Mouse (Mus musculus): ENCODE data around the gene Gucd1. TPM values are rescaled to one million over a fixed set of nuclear protein-coding genes. Genes with fewer than 3 reads are reported as not detected.
A peak's percentile ranks its signal among the peaks of the same experiment; 100 is the strongest.
"Not testable (repeated sequence)": the region's sequence is repeated elsewhere in the genome, so short reads cannot be mapped to it uniquely, and the experiment has no call there.

Gene Gucd1
- polyA plus RNA-seq, 1 experiment from 2014 or later, result 46.9 TPM

GRCm38 (mm10) chr10:75378688-75379087, 139.1 kb downstream of the Gucd1 start:
- no peaks in the 10 kb centered on the region for H3K27me3 ChIP-seq (ENCODE audit: control insufficient read depth, insufficient read depth, low read length)
- no peak for ATAC-seq (ENCODE audit: low FRiP score, low TSS enrichment)
- 67% methylated on average over 10 of the region's 10 CpGs for WGBS

GRCm38 (mm10) chr10:75373655-75374351, 144.0 kb downstream of the Gucd1 start:
- H3K9me3 ChIP-seq (ENCODE audit: control insufficient read depth, low read length); H3K27ac ChIP-seq (ENCODE audit: low read depth, low read length); H3K9ac ChIP-seq (ENCODE audit: low read depth, low read length); H3K4me1 ChIP-seq (ENCODE audit: control insufficient read depth, insufficient read depth, low read length); H3K4me2 ChIP-seq (replicated peaks; ENCODE audit: low read depth, low read length); H3K27me3 ChIP-seq (ENCODE audit: control insufficient read depth, insufficient read depth, low read length); H3K36me3 ChIP-seq (ENCODE audit: control insufficient read depth, insufficient read depth, low read length); H3K4me3 ChIP-seq (ENCODE audit: low read length): not testable (repeated sequence)
- WGBS, result 72% methylated on average over 13 of the region's 19 CpGs
- ATAC-seq (ENCODE audit: low FRiP score, low TSS enrichment), result 0 out of 2 replicates have a peak, but pooled peaks have one; percentile 52

More at GRCm38 (mm10) chr10:75378688-75379087, 139.1 kb downstream of the Gucd1 start:
- Histone ChIP-seq H3K36me3 (ENCODE audit: control insufficient read depth, insufficient read depth, low read length) (no peaks in the 10 kb centered on the region), H3K9me3 (ENCODE audit: control insufficient read depth, low read length) (no peaks in the 10 kb centered on the region), H3K9ac (ENCODE audit: low read depth, low read length) (no peak overlapping the region), H3K4me1 (ENCODE audit: control insufficient read depth, insufficient read depth, low read length) (no peaks in the 10 kb centered on the region), H3K27ac (ENCODE audit: low read depth, low read length) (no peak overlapping the region), H3K4me2 (replicated peaks; ENCODE audit: low read depth, low read length) (no peak overlapping the region), H3K4me3 (ENCODE audit: low read length) (no peak overlapping the region)

GRCm38 (mm10) chr10:75365231-75365633, 152.5 kb downstream of the Gucd1 start:
- Histone ChIP-seq H3K9ac (ENCODE audit: low read depth, low read length) (no peak overlapping the region), H3K27me3 (ENCODE audit: control insufficient read depth, insufficient read depth, low read length) (no peaks in the 10 kb centered on the region), H3K4me3 (ENCODE audit: low read length) (no peak overlapping the region), H3K4me2 (replicated peaks; ENCODE audit: low read depth, low read length) (peak overlapping the region; percentile 6; the same call in 1 of the 2 replicates), H3K27ac (ENCODE audit: low read depth, low read length) (no peak overlapping the region), H3K4me1 (ENCODE audit: control insufficient read depth, insufficient read depth, low read length) (0 out of 2 replicates have a peak, but pooled peaks cover 4% of the 10 kb centered on the region), H3K9me3 (ENCODE audit: control insufficient read depth, low read length) (no peaks in the 10 kb centered on the region), H3K36me3 (ENCODE audit: control insufficient read depth, insufficient read depth, low read length) (no peaks in the 10 kb centered on the region)
- no peak for ATAC-seq (ENCODE audit: low FRiP score, low TSS enrichment)
- WGBS, result 47% methylated on average over 6 of the region's 6 CpGs

DNA sequence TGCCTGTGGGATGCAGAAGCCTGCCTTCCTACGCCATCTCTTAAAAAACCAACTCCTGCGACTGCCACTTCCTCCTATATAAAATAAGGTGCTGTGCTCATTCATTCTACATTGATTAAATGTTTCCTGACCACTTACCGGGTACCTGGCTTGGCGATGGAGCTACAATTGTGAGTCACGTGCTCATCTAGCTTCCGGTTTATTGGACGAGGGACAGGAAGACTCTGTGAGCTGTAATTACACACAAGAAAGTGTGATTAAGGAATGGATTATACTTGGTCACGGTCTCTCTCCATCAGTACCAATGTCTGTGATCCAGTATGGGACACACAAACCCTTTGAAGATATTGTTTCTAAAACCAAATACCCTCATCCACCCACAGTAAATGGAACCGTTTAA, 153.0 kb downstream of the Gucd1 start:
- Histone ChIP-seq H3K4me3 (ENCODE audit: low read length) (no peak overlapping the region), H3K9me3 (ENCODE audit: control insufficient read depth, low read length) (no peaks in the 10 kb centered on the region), H3K4me2 (replicated peaks; ENCODE audit: low read depth, low read length) (no peak overlapping the region), H3K27me3 (ENCODE audit: control insufficient read depth, insufficient read depth, low read length) (no peaks in the 10 kb centered on the region), H3K4me1 (ENCODE audit: control insufficient read depth, insufficient read depth, low read length) (0 out of 2 replicates have a peak, but pooled peaks cover 4% of the 10 kb centered on the region), H3K9ac (ENCODE audit: low read depth, low read length) (no peak overlapping the region), H3K27ac (ENCODE audit: low read depth, low read length) (peak overlapping the region; percentile 15; the same call in 1 of the 2 replicates), H3K36me3 (ENCODE audit: control insufficient read depth, insufficient read depth, low read length) (no peaks in the 10 kb centered on the region)
- 81% methylated on average over 9 of the region's 9 CpGs for WGBS
- ATAC-seq (ENCODE audit: low FRiP score, low TSS enrichment), result no peak

DNA sequence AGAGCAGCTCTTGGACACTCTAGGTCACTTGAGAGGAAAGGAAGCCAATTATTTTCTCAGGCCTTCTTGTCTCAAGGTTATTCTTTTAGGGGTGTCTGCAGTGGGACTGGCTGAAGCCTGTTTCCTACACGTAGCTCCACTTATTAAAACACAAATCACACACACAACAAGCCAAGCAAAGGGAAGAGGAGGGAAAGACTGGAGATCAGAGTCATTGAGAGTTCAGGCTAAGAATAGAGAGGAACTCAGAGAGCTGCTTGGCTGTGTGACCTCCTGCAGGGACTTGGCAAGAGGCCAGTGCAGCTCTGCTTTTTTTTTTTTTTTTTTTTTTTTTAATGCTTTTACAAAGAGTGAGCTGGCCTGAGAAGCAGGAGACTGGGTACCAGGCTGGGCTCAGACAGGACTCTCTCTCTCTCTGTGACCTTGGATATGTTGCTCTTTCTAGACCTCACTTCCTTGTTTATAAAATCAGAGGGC, 153.5 kb downstream of the Gucd1 start:
- H3K9ac ChIP-seq (ENCODE audit: low read depth, low read length); H3K36me3 ChIP-seq (ENCODE audit: control insufficient read depth, insufficient read depth, low read length); H3K27me3 ChIP-seq (ENCODE audit: control insufficient read depth, insufficient read depth, low read length); H3K4me3 ChIP-seq (ENCODE audit: low read length); H3K9me3 ChIP-seq (ENCODE audit: control insufficient read depth, low read length); H3K4me2 ChIP-seq (replicated peaks; ENCODE audit: low read depth, low read length); H3K4me1 ChIP-seq (ENCODE audit: control insufficient read depth, insufficient read depth, low read length): not testable (repeated sequence)
- ATAC-seq (ENCODE audit: low FRiP score, low TSS enrichment), result peak; percentile 85
- WGBS, result 13% methylated on average over 1 of the region's 1 CpGs
- peak overlapping the region; percentile 75 for H3K27ac ChIP-seq (ENCODE audit: low read depth, low read length)

DNA sequence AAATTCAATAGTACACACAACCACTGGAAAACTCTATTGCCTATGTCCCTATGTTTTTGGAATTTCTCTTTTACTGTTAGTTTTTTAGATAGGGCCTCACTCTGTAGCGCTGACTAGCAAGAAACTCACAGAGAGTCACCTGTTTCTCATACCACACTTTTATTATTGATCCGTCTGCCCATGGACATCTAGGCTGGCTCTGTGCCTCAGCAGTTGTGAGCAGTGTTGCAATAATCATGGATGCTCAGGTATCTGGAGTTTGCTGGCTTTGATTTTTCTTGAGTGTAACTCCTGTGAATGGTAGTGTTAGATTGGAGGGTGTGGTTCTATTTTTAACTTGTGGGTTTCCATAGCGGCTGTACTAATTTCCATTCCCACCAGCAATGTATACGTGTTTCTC, 162.4 kb downstream of the Gucd1 start:
- no peak for ATAC-seq (ENCODE audit: low FRiP score, low TSS enrichment)
- H3K27ac ChIP-seq (ENCODE audit: low read depth, low read length), result no peak overlapping the region
- no peaks in the 10 kb centered on the region for H3K4me1 ChIP-seq (ENCODE audit: control insufficient read depth, insufficient read depth, low read length)
- no peaks in the 10 kb centered on the region for H3K36me3 ChIP-seq (ENCODE audit: control insufficient read depth, insufficient read depth, low read length)
- WGBS, result 80% methylated on average over 4 of the region's 4 CpGs
- H3K4me3 ChIP-seq (ENCODE audit: low read length), result no peak overlapping the region
- H3K9ac ChIP-seq (ENCODE audit: low read depth, low read length), result no peak overlapping the region
- no peaks in the 10 kb centered on the region for H3K9me3 ChIP-seq (ENCODE audit: control insufficient read depth, low read length)
- H3K4me2 ChIP-seq (replicated peaks; ENCODE audit: low read depth, low read length), result no peak overlapping the region
- no peaks in the 10 kb centered on the region for H3K27me3 ChIP-seq (ENCODE audit: control insufficient read depth, insufficient read depth, low read length)

GRCm38 (mm10) chr10:75353838-75354241, 163.9 kb downstream of the Gucd1 start:
- H3K4me3 ChIP-seq (ENCODE audit: low read length); H3K27ac ChIP-seq (ENCODE audit: low read depth, low read length); H3K4me1 ChIP-seq (ENCODE audit: control insufficient read depth, insufficient read depth, low read length); H3K9me3 ChIP-seq (ENCODE audit: control insufficient read depth, low read length); H3K4me2 ChIP-seq (replicated peaks; ENCODE audit: low read depth, low read length); H3K36me3 ChIP-seq (ENCODE audit: control insufficient read depth, insufficient read depth, low read length); H3K9ac ChIP-seq (ENCODE audit: low read depth, low read length); H3K27me3 ChIP-seq (ENCODE audit: control insufficient read depth, insufficient read depth, low read length); ATAC-seq (ENCODE audit: low FRiP score, low TSS enrichment): not testable (repeated sequence)
- 67% methylated on average over 8 of the region's 9 CpGs for WGBS

GRCm38 (mm10) chr10:75352541-75352940, 165.2 kb downstream of the Gucd1 start:
- Histone ChIP-seq H3K27ac (ENCODE audit: low read depth, low read length) (no peak overlapping the region), H3K4me1 (ENCODE audit: control insufficient read depth, insufficient read depth, low read length) (no peaks in the 10 kb centered on the region), H3K9ac (ENCODE audit: low read depth, low read length) (no peak overlapping the region), H3K27me3 (ENCODE audit: control insufficient read depth, insufficient read depth, low read length) (no peaks in the 10 kb centered on the region), H3K9me3 (ENCODE audit: control insufficient read depth, low read length) (no peaks in the 10 kb centered on the region), H3K4me3 (ENCODE audit: low read length) (no peak overlapping the region), H3K4me2 (replicated peaks; ENCODE audit: low read depth, low read length) (no peak overlapping the region), H3K36me3 (ENCODE audit: control insufficient read depth, insufficient read depth, low read length) (no peaks in the 10 kb centered on the region)
- 93% methylated on average over 12 of the region's 12 CpGs for WGBS
- no peak for ATAC-seq (ENCODE audit: low FRiP score, low TSS enrichment)

DNA sequence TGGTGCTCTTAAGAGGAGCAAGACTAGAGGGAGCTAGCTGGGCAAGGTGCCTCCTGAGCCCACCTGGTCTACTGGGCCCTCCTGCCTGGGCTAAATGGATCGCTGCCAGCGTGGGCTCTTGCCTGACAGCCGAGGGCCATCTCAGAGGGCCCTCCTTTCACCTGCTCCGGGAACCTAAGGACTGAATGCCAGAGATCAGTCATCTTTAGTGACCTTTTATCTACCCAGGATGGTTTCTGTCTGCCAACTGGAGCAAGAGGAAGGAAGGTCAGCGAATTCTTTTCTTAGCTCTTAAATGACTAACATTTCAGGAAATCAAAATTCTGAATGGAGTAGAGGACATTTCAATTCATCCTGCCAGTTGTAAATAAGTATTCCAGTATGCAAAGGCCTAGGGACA, 167.2 kb downstream of the Gucd1 start:
- 84% methylated on average over 5 of the region's 5 CpGs for WGBS
- H3K4me2 ChIP-seq (replicated peaks; ENCODE audit: low read depth, low read length), result no peak overlapping the region
- no peaks in the 10 kb centered on the region for H3K27me3 ChIP-seq (ENCODE audit: control insufficient read depth, insufficient read depth, low read length)
- ATAC-seq (ENCODE audit: low FRiP score, low TSS enrichment), result no peak
- no peaks in the 10 kb centered on the region for H3K36me3 ChIP-seq (ENCODE audit: control insufficient read depth, insufficient read depth, low read length)
- H3K27ac ChIP-seq (ENCODE audit: low read depth, low read length), result no peak overlapping the region
- no peak overlapping the region for H3K9ac ChIP-seq (ENCODE audit: low read depth, low read length)
- no peaks in the 10 kb centered on the region for H3K4me1 ChIP-seq (ENCODE audit: control insufficient read depth, insufficient read depth, low read length)
- H3K9me3 ChIP-seq (ENCODE audit: control insufficient read depth, low read length), result no peaks in the 10 kb centered on the region
- no peak overlapping the region for H3K4me3 ChIP-seq (ENCODE audit: low read length)

All from kidney, embryonic 14.5 days (tissue).